Mouse (Mus musculus) lung, adult 2 months (tissue): ENCODE measurements around the gene Zfp46. TPM values are rescaled to one million over a fixed set of nuclear protein-coding genes. Genes with fewer than 3 reads are reported as not detected.

Source experiments
- DNase-seq: peaks from one replicate; pipeline ENCODE4 v3.0.0; 2022
- H3K4me1 ChIP-seq: fragments of 200-500 bp; 2 replicates; pipeline ENCODE4 v1.6.1; 2011; ENCODE audit warnings: low read length; ENCODE audit not compliant: control insufficient read depth, insufficient read depth
- H3K4me3 ChIP-seq: fragments of 200-500 bp; replicated peaks from 2 replicates; pipeline ENCODE3; 2011; ENCODE audit warnings: low read depth, mild to moderate bottlenecking, control low read depth, low read length; ENCODE audit errors: extremely low read depth
- CTCF ChIP-seq: fragments of 200-500 bp; IDR thresholded peaks from 2 replicates; pipeline ENCODE4 v1.5.1; 2011; ENCODE audit warnings: mild to moderate bottlenecking, low read length, control low read depth; ENCODE audit not compliant: insufficient read depth
- POLR2A ChIP-seq: fragments of 200-500 bp; IDR thresholded peaks from 2 replicates; pipeline ENCODE4 v1.6.1; 2011; ENCODE audit warnings: low read depth, mild to moderate bottlenecking, control low read depth, low read length, borderline replicate concordance; ENCODE audit errors: extremely low read depth
- WGBS: fragments of 180-500 bp; shearing (Covaris S2); methylation state at CpG from one replicate; pipeline ENCODE4 v1.1.7; 2018; 5-methylcytosine and 5-hydroxymethylcytosine counted together
- polyA plus RNA-seq: library from polyadenylated mRNA; depleted of rRNA; stranded (reverse); fragments of >200 nt; gene quantifications from 2 replicates; pipeline ENCODE4 v1.2.3, GENCODE M21; 2012

Gene Zfp46
- polyA plus RNA-seq, 1 experiment = 33.4 TPM

- no peak for DNase-seq
- H3K4me1 ChIP-seq = peaks cover 9% of the 10 kb centered on the region
- no peak overlapping the region for H3K4me3 ChIP-seq
- no peak for TF ChIP-seq CTCF
- TF ChIP-seq POLR2A = no peak
- 75% methylated on average over 2 of the region's 2 CpGs for WGBS
Measured at GRCm38 (mm10) chr4:136308355-136308754, 23.9 kb downstream of the Zfp46 start.

GRCm38 (mm10) chr4:136309780-136310179 is 25.3 kb downstream of the Zfp46 start:
- H3K4me3 ChIP-seq = peak overlapping the region; percentile 89
- peak; percentile 47 for DNase-seq
- no peak for TF ChIP-seq CTCF
- no peak for TF ChIP-seq POLR2A
- peaks cover 9% of the 10 kb centered on the region for H3K4me1 ChIP-seq
- 2% methylated on average over 11 of the region's 11 CpGs for WGBS

GRCm38 (mm10) chr4:136310229-136311041 is 26.0 kb downstream of the Zfp46 start, which contains the start of gene Hnrnpr:
Hnrnpr (plus strand) TSS chr4:136310942.
- peaks cover 9% of the 10 kb centered on the region for H3K4me1 ChIP-seq
- TF ChIP-seq POLR2A (peak; percentile 22; the same call in 1 of the 2 replicates), CTCF (no peak)
- under 1% methylated on average over 63 of the region's 65 CpGs for WGBS
- peak within 1 kb of the TSS; percentile 92 for H3K4me3 ChIP-seq
- peak; percentile 98 for DNase-seq

GRCm38 (mm10) chr4:136311042-136311999 is 26.8 kb downstream of the Zfp46 start:
- peaks cover 9% of the 10 kb centered on the region for H3K4me1 ChIP-seq
- TF ChIP-seq POLR2A = 0 out of 2 replicates have a peak, but pooled peaks have one; percentile 57
- no peak for TF ChIP-seq CTCF
- WGBS = under 1% methylated on average over 69 of the region's 81 CpGs
- peak overlapping the region; percentile 92 for H3K4me3 ChIP-seq
- peak; percentile 68 for DNase-seq

GRCm38 (mm10) chr4:136312616-136313015 is 28.1 kb downstream of the Zfp46 start:
- no peak for DNase-seq
- TF ChIP-seq POLR2A (no peak), CTCF (no peak)
- WGBS = 13% methylated on average over 4 of the region's 4 CpGs
- H3K4me1 ChIP-seq = peaks cover 9% of the 10 kb centered on the region
- H3K4me3 ChIP-seq = peak overlapping the region; percentile 39

GRCm38 (mm10) chr4:136317667-136318066 is 33.2 kb downstream of the Zfp46 start:
- TF ChIP-seq POLR2A (no peak), CTCF (no peak)
- no peak for DNase-seq
- Histone ChIP-seq H3K4me3 (no peak overlapping the region), H3K4me1 (peaks cover 3% of the 10 kb centered on the region)
- WGBS = 95% methylated on average over 4 of the region's 4 CpGs

GRCm38 (mm10) chr4:136320016-136320415 is 35.5 kb downstream of the Zfp46 start:
- DNase-seq = no peak
- H3K4me3 ChIP-seq = no peak overlapping the region
- WGBS = 40% methylated on average over 4 of the region's 4 CpGs
- no peaks in the 10 kb centered on the region; the same call in 1 of the 2 replicates for H3K4me1 ChIP-seq
- no peak for TF ChIP-seq POLR2A
- TF ChIP-seq CTCF = no peak

- no peak for DNase-seq
- no peaks in the 10 kb centered on the region; the same call in 1 of the 2 replicates for H3K4me1 ChIP-seq
- WGBS = 31% methylated on average over 2 of the region's 2 CpGs
- H3K4me3 ChIP-seq = no peak overlapping the region
- TF ChIP-seq POLR2A (no peak), CTCF (no peak)
Measured at GRCm38 (mm10) chr4:136324226-136324625, 39.7 kb downstream of the Zfp46 start.

GRCm38 (mm10) chr4:136327238-136327637 is 42.8 kb downstream of the Zfp46 start:
- TF ChIP-seq CTCF (no peak), POLR2A (no peak)
- DNase-seq = no peak
- 66% methylated on average over 5 of the region's 5 CpGs for WGBS
- Histone ChIP-seq H3K4me1 (no peaks in the 10 kb centered on the region; the same call in 1 of the 2 replicates), H3K4me3 (no peak overlapping the region)
